ENCODE assay signal across 16 mouse cellular contexts in the genomic region with DNA sequence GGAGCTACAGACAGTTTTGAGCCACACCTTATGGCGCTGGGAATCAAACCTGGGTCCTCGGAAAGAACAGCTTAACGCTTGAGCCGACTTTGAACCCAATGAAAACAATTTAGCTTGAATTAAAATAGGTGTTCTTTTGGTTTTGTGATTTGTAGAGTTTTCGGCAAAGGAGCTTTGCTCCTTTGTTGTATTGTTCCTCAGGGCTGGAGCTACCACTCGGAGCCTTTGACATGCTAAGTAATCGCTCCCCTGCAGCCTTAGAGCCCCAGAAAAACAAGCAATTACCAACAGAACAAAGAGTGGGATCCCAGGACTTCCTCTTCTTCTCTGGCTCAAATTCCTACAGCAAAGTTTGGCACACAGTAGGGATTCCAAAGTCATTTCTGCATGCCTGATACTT.
"Had no signal": no experiment of that assay in that cellular context is flagged by ENCODE, and none has a peak within 500 bp of the region (broad histone marks: within the 10 kb centered on the region; RNA-seq: fewer than 3 reads in every experiment).

No protein-coding gene starts in this region.

- H3K9ac ChIP-seq: liver, embryonic 14.5 days; lung, embryonic 14.5 days; midbrain, embryonic 12.5 days; midbrain, embryonic 15.5 days; neural tube, embryonic 12.5 days had no signal

- H3K36me3 ChIP-seq: midbrain, embryonic 12.5 days; midbrain, embryonic 15.5 days; neural tube, embryonic 12.5 days had no signal

- DNase-seq: lung, adult 18-20 months; lung, embryonic 14.5 days; lung, postnatal 10 days; lung, postnatal 36 days; right cerebral cortex, postnatal 25 days; right cerebral cortex, postnatal 4 days; spleen, adult 18-20 months; thymus, adult 18-20 months; thymus, postnatal 25 days; thymus, postnatal 4 days had no signal

- H3K4me1 ChIP-seq: neural tube, embryonic 12.5 days had no signal

- H3K27ac ChIP-seq: liver, embryonic 14.5 days; macrophage; midbrain, embryonic 12.5 days; midbrain, embryonic 15.5 days; neural tube, embryonic 12.5 days had no signal

- H3K27me3 ChIP-seq: midbrain, embryonic 15.5 days; neural tube, embryonic 12.5 days had no signal

- H3K4me3 ChIP-seq: megakaryocyte, embryonic 14.5 days; midbrain, embryonic 12.5 days; midbrain, embryonic 15.5 days; neural tube, embryonic 12.5 days had no signal

- H3K9me3 ChIP-seq: midbrain, embryonic 12.5 days; midbrain, embryonic 15.5 days; neural tube, embryonic 12.5 days had no signal
